Mouse (Mus musculus): ENCODE measurements around the gene Cryba4.

Gene Cryba4

DNA sequence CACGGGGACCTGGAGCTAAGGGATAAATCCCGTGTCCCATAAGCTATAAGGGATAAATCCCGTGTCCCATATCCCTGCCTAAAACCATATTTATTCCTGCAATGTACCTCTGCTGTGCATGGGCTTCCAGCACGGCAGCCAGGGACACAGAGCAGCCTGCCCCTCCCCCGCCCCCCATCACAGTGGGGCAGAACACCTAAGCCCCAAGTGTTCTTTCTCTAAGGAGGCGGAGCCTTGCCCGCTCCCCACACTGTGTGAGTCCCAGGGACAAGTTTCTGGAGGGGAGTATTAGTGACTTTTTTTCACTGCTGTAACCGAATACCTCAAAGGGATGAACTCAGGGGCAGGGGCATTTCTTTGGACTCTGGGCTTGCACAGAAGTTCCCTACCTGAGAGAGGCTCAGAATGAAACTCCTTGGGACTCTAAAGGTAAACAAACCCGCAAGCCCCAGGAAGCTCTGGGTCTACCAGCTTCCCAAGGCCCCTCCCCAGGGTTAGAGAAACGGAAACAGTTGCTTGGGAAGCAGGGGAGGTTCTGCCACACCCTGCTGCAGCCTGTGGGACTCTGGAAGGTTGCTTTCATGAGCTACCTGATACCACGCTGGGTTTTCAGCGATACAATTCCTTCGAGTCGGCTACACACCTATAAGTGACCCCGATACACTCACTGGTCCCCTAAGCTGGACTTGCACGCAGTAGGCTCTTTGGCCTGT, 45.6 kb downstream of the Cryba4 start:
- no peak for DNase-seq (ENCODE audit: low read depth, low spot score)

DNA sequence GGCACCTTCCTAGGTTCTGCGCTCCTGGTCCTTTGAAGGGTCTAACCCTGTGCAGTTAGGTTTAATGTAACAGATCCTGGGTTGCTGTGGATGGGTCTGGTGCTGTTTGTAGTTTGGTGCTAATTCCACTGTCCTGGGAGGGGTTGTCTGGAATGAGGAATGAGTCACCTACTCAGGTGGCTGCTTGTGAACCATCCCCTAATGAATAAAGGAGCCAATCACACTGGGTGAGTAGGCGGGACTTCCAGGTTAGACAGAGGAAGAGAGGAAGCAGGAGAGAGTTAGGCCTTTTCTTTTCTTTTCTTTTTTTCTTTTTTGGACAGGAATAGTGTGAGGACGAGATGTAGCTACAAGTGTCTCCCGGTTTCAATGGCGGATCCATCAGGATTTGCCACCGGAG, 52.7 kb downstream of the Cryba4 start:
- DNase-seq (ENCODE audit: low read depth, low spot score) = no peak
